Mouse (Mus musculus) embryonic facial prominence, embryonic 11.5 days (tissue): ENCODE results near the gene Sox1. TPM values are rescaled to one million over a fixed set of nuclear protein-coding genes. Genes with fewer than 3 reads are reported as not detected.

Experiments
- ATAC-seq: fragments of 200-750 bp; cut with Nextera tagmentation; replicated peaks from 2 replicates; pipeline ENCODE4 v1.8.0; 2017; ENCODE audit warnings: low read depth; ENCODE audit not compliant: insufficient number of reproducible peaks, low FRiP score, low TSS enrichment
- DNase-seq: peaks from one replicate; pipeline ENCODE4 v3.0.0-alpha.2; 2015; ENCODE audit warnings: low spot score
- H3K27ac ChIP-seq: fragments of 300-500 bp; sonication (generic); replicated peaks from 2 replicates; pipeline ENCODE4 v1.5.1; 2014; ENCODE audit warnings: mild to moderate bottlenecking, low read depth, low read length, control low read depth
- H3K27me3 ChIP-seq: fragments of 300-500 bp; sonication (generic); 2 replicates; pipeline ENCODE4 v1.6.1; 2014; ENCODE audit warnings: mild to moderate bottlenecking, low read length, moderate library complexity, mixed read lengths; ENCODE audit not compliant: control insufficient read depth, insufficient read depth
- H3K36me3 ChIP-seq: fragments of 300-500 bp; sonication (generic); replicated peaks from 2 replicates; pipeline ENCODE4 v1.6.1; 2014; ENCODE audit warnings: low read depth, mild to moderate bottlenecking, low read length, moderate library complexity, mixed read lengths; ENCODE audit not compliant: control insufficient read depth, insufficient read depth
- H3K4me1 ChIP-seq: fragments of 300-500 bp; sonication (generic); 2 replicates; pipeline ENCODE4 v1.6.1; 2014; ENCODE audit warnings: low read length, mixed read lengths; ENCODE audit not compliant: control insufficient read depth, insufficient read depth
- H3K4me2 ChIP-seq: fragments of 300-500 bp; sonication (generic); 2 replicates; pipeline ENCODE4 v1.6.1; 2014; ENCODE audit warnings: low read depth, mild to moderate bottlenecking, control low read depth, low read length, moderate library complexity
- H3K4me3 ChIP-seq: fragments of 300-500 bp; sonication (generic); 2 replicates; pipeline ENCODE4 v1.5.1; 2014; ENCODE audit warnings: low read depth, low read length, control low read depth
- H3K9ac ChIP-seq: fragments of 300-500 bp; sonication (generic); replicated peaks from 2 replicates; pipeline ENCODE4 v1.6.1; 2014; ENCODE audit warnings: mild to moderate bottlenecking, control low read depth, low read length
- H3K9me3 ChIP-seq: fragments of 300-500 bp; sonication (generic); replicated peaks from 2 replicates; pipeline ENCODE4 v1.6.1; 2016; ENCODE audit warnings: mild to moderate bottlenecking, low read length, inconsistent platforms, mixed read lengths; ENCODE audit not compliant: control insufficient read depth
- WGBS: fragments of 180-500 bp; shearing (Covaris S2); extraction: QIAGEN DNeasy Blood & Tissue Kit; methylation state at CpG from one replicate; pipeline ENCODE4 v1.1.7; 2014; 5-methylcytosine and 5-hydroxymethylcytosine counted together
- polyA plus RNA-seq: library from polyadenylated mRNA; unstranded; fragments of >200 nt; fragmentation: Nextera tagmentation; extraction: Ambion mirVana; gene quantifications from 2 replicates; pipeline ENCODE4 v1.2.1, GENCODE M21; 2014

Sox1 gene
- polyA plus RNA-seq, 1 experiment from 2014 or later, result 1.8 TPM

DNA sequence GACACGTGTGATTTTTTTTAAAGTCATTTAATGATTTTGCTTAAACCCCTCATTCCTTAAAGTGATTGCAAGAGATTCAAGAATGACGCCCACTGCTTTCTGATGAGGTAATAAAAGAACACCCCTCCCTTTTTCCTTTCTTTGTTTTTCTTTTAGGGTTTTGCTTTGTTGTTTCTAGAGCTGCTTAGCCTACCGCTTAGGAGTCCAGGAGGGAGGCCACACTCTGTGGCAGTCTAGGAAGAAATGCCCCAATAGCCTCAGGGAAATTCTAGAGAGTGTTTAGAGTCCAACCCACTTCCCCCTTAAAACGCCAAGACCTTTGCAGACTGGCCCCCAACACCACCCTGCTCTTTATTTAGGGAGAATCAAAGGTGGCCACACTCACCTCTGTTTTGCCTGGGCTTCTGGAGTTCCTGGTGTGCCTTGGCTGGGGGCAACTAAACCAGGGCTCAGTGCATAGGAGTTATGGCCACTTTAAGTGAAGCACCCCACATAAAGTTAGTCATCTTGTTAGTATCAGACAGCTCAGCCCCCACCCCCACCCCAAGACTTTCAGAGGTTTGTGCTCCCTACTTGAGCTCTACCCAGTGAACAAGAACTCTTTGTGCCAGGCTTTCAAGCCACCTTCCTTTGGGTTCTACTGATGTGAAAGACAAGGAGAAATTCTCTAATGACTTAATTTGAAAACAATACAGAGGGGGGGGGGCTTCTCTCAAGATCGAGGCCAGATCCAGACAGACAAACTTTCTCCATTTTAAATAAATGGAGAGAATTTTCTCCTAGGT lies 4.5 kb downstream of the Sox1 start:
- H3K4me1 ChIP-seq, result peaks cover 13% of the 10 kb centered on the region
- DNase-seq (peak; percentile 40), ATAC-seq (no peak)

GRCm38 (mm10) chr8:12400611-12401390 lies 5.7 kb downstream of the Sox1 start:
- Histone ChIP-seq H3K9ac (peak overlapping the region; percentile 32; the same call in 1 of the 2 replicates), H3K4me3 (peak overlapping the region; percentile 23), H3K9me3 (no peaks in the 10 kb centered on the region), H3K4me1 (peaks cover 3% of the 10 kb centered on the region; the same call in 1 of the 2 replicates), H3K4me2 (peak overlapping the region; percentile 44), H3K27me3 (peaks cover 57% of the 10 kb centered on the region), H3K36me3 (no peaks in the 10 kb centered on the region), H3K27ac (peak overlapping the region; percentile 52)
- peak; percentile 53 for DNase-seq
- peak; percentile 36; the same call in 1 of the 2 replicates for ATAC-seq
- under 1% methylated on average over 41 of the region's 44 CpGs for WGBS

More for the DNA sequence above, 4.5 kb downstream of the Sox1 start:
- no peaks in the 10 kb centered on the region for H3K36me3 ChIP-seq
- 0% methylated on average over 5 of the region's 5 CpGs for WGBS
- peak overlapping the region; percentile 1; the same call in 1 of the 2 replicates for H3K4me2 ChIP-seq
- H3K27ac ChIP-seq, result no peak overlapping the region
- H3K27me3 ChIP-seq, result peaks cover 67% of the 10 kb centered on the region
- no peaks in the 10 kb centered on the region for H3K9me3 ChIP-seq
- peak overlapping the region; percentile 6; the same call in 1 of the 2 replicates for H3K4me3 ChIP-seq
- 0 out of 2 replicates have a peak overlapping the region, but pooled peaks have one; percentile 32 for H3K9ac ChIP-seq

GRCm38 (mm10) chr8:12401391-12402270 lies 6.5 kb downstream of the Sox1 start:
- no peaks in the 10 kb centered on the region for H3K9me3 ChIP-seq
- H3K4me3 ChIP-seq, result peak overlapping the region; percentile 23
- H3K27me3 ChIP-seq, result peaks cover 57% of the 10 kb centered on the region
- WGBS, result under 1% methylated on average over 35 of the region's 35 CpGs
- DNase-seq, result peak; percentile 47
- H3K4me2 ChIP-seq, result peak overlapping the region; percentile 44
- H3K27ac ChIP-seq, result peak overlapping the region; percentile 52
- H3K9ac ChIP-seq, result peak overlapping the region; percentile 32; the same call in 1 of the 2 replicates
- H3K4me1 ChIP-seq, result peaks cover 3% of the 10 kb centered on the region; the same call in 1 of the 2 replicates
- no peaks in the 10 kb centered on the region for H3K36me3 ChIP-seq
- ATAC-seq, result no peak

- Histone ChIP-seq H3K27ac (no peak overlapping the region), H3K9ac (no peak overlapping the region), H3K4me1 (peaks cover 3% of the 10 kb centered on the region; the same call in 1 of the 2 replicates), H3K9me3 (no peaks in the 10 kb centered on the region), H3K4me3 (no peak overlapping the region), H3K4me2 (no peak overlapping the region), H3K36me3 (no peaks in the 10 kb centered on the region), H3K27me3 (peaks cover 49% of the 10 kb centered on the region)
- no peak for ATAC-seq
- WGBS, result 3% methylated on average over 9 of the region's 9 CpGs
- peak; percentile 21 for DNase-seq
Observed at GRCm38 (mm10) chr8:12402709-12403108, 7.6 kb downstream of the Sox1 start.

DNA sequence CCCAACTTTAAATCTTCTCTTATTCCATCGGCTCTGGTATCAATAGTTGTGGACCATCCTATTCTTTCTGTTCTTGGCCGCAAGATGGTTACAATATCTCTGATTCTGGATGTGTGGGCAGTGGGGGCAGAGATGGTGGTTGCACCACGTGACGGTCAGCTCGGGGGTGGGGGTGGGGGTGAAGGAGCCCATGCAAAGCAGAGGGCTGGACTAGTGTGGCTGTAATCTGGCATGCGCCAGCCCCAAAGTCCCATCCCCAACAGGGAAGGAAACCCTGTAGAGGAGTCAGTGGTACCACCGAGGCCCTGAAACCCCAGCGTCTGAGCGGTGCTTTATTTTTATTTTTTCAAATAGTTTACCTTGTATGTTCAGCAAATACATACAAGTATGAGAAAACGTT lies 12.9 kb downstream of the Sox1 start:
- 18% methylated on average over 10 of the region's 10 CpGs for WGBS
- no peak overlapping the region for H3K4me2 ChIP-seq
- no peak for ATAC-seq
- peaks cover 31% of the 10 kb centered on the region for H3K27me3 ChIP-seq
- H3K36me3 ChIP-seq, result no peaks in the 10 kb centered on the region
- H3K9ac ChIP-seq, result no peak overlapping the region
- H3K9me3 ChIP-seq, result no peaks in the 10 kb centered on the region
- H3K27ac ChIP-seq, result no peak overlapping the region
- H3K4me3 ChIP-seq, result no peak overlapping the region
- no peaks in the 10 kb centered on the region for H3K4me1 ChIP-seq
- DNase-seq, result no peak

- Histone ChIP-seq H3K27me3 (peaks cover 19% of the 10 kb centered on the region), H3K27ac (no peak overlapping the region), H3K4me3 (no peak overlapping the region), H3K4me2 (no peak overlapping the region), H3K9ac (no peak overlapping the region), H3K36me3 (no peaks in the 10 kb centered on the region), H3K9me3 (no peaks in the 10 kb centered on the region), H3K4me1 (no peaks in the 10 kb centered on the region)
- 50% methylated on average over 3 of the region's 3 CpGs for WGBS
- no peak for DNase-seq
- no peak for ATAC-seq
Observed at GRCm38 (mm10) chr8:12409976-12410375, 14.9 kb downstream of the Sox1 start.

DNA sequence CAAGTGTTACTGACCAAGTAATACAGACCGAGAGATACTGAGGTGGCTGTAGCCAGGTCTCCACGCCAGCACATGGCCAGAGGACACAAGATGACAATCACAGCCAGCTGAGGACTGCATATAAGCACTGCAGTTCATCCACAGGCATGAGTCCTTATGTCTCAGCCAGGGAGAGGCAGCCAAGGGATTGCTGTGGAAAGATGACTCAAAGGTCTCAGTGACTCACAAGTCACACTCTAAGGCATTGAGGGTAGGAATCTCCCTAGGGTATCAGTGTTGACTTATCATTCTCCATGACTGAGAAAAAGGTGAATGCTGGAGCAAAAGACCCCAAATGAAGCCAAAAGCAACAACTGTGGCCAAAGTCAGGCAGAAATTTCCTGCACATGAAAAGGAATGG lies 22.0 kb downstream of the Sox1 start:
- H3K4me3 ChIP-seq, result no peak overlapping the region
- no peaks in the 10 kb centered on the region for H3K4me1 ChIP-seq
- DNase-seq (no peak), ATAC-seq (no peak)
- H3K4me2 ChIP-seq, result no peak overlapping the region
- H3K27me3 ChIP-seq, result peaks cover 2% of the 10 kb centered on the region; the same call in 1 of the 2 replicates
- no peaks in the 10 kb centered on the region for H3K36me3 ChIP-seq
- 87% methylated on average over 2 of the region's 2 CpGs for WGBS
- H3K9me3 ChIP-seq, result no peaks in the 10 kb centered on the region
- no peak overlapping the region for H3K9ac ChIP-seq
- H3K27ac ChIP-seq, result no peak overlapping the region
